Mouse (Mus musculus): ENCODE results near the gene Olfr250.
"Not testable (repeated sequence)": the region's sequence is repeated elsewhere in the genome, so short reads cannot be mapped to it uniquely, and the experiment has no call there.

The Olfr250 gene

GRCm38 (mm10) chr9:38366596-38366995 lies at the start of gene Olfr250:
Gene Olfr250, plus strand, starts transcription at chr9:38366896.
- no peak for DNase-seq (ENCODE audit: low spot score in 2 of 2)

DNA sequence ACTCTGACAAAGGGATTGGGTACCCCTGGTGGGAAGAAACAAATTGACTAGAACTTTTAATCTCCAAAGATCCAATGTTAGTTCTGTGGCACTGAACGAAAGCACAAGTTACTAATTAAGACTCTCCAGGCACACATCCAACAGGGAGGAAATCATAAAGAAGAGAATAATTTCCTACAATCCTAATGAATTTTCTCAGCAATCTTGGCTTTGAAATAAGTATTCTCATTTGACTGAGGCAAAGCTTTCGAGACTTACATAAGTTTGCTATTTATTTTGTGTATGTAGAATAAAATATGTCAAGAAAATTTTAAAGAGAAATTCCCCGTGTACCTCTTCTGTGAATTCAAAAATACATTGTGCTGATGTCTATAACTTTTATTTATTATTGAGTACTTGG lies 37.9 kb upstream of the Olfr250 start, which contains the start of gene Olfr25:
Gene Olfr25 (plus strand): TSS at position 301 of the 400 bp plus-strand sequence.
- DNase-seq (ENCODE audit: low spot score in 2 of 2): no peak

GRCm38 (mm10) chr9:38348111-38348510 lies 18.6 kb upstream of the Olfr250 start, which contains the start of gene Olfr898:
Gene Olfr898, plus strand, starts transcription at chr9:38348411.
- no peak for DNase-seq (ENCODE audit: low spot score in 2 of 2)

- no peak for DNase-seq (ENCODE audit: low spot score in 2 of 2)
These were observed 10.1 kb downstream of the Olfr250 start, which contains the start of gene Olfr251 for GRCm38 (mm10) chr9:38376786-38377185. Gene Olfr251, plus strand, starts transcription at chr9:38377086.

- DNase-seq (ENCODE audit: low spot score in 2 of 2): no peak
These were observed 34.7 kb downstream of the Olfr250 start, which contains the start of gene Olfr147 for GRCm38 (mm10) chr9:38401398-38401797. Gene Olfr147, plus strand, starts transcription at chr9:38401698.

- DNase-seq (ENCODE audit: low spot score in 2 of 2): not testable (repeated sequence)
These were observed 40.8 kb downstream of the Olfr250 start for GRCm38 (mm10) chr9:38407502-38407901.

DNA sequence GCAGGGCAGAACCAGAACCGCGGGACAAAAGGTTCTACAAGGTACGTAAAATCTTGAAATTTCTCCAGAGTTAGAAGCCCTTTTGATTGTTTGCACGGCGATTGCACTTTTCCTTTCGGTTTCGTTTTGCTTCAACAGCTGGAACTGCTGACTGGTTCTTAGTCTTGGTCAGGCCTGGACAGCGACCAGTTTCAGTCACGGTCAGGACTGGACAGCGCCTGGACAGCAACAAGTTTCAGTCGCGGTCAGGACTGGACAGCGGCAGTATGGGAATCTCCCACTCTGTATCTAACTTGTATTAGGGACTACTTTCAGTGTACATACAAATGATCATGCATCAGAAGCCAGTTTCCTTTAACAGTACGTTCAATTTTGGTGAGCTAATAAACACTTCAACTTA lies 46.8 kb downstream of the Olfr250 start:
- not testable (repeated sequence) for DNase-seq (ENCODE audit: low spot score in 2 of 2)
